9 mouse cellular contexts compared by ENCODE assay signal in the genomic region with DNA sequence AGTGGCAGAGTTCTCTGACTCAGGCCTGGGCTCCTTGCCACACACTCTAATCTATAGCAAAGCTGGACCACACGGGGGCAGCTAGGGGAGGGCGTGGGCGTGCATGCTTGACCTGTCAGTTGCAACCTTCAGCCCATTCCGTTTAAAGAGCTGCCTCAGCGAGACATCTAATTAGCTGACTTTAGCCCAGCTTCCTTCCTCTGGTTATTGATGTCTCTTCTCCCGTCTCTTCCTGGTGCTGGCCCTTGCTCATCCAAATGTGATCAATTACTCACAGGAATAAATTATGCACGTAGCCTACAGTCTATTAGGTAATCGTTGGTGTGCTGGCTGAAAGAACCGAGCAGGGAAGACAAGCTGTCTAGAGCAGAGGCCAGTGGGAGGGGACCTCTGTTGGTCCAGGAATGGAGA.
DNase-seq lines count a peak whose midpoint lies in the region; ATAC-seq and TF ChIP-seq lines count a peak whose summit lies in the region.
"Had no signal": no experiment of that assay in that cellular context is flagged by ENCODE, and none has a peak within 500 bp of the region (broad histone marks: within the 10 kb centered on the region; RNA-seq: fewer than 3 reads in every experiment).

No protein-coding gene starts in this region.

- H3K4me1 ChIP-seq in brown adipose tissue, adult 24 weeks (ENCODE audit: control insufficient read depth, insufficient read depth, insufficient read length, low read length): no peaks in the 10 kb centered on the region
- H3K4me1 ChIP-seq in forebrain, embryonic 10.5 days: peaks cover 31% of the 10 kb centered on the region

- 14% methylated on average over 9 of the region's 9 CpGs for WGBS in forebrain, embryonic 10.5 days

- ATAC-seq in Patski: peak; percentile 59
- ATAC-seq in megakaryocyte progenitor cell, adult 5-6 weeks (replicated peaks; ENCODE audit: poor library complexity): peak; percentile 23; the same call in 1 of the 2 replicates

- TF ChIP-seq CTCF in Patski (IDR thresholded peaks at IDR 0.05): peak; percentile 67

- peak; percentile 45 for DNase-seq in left cerebral cortex, postnatal 4 days
- DNase-seq in left cerebral cortex, adult 11 months (ENCODE audit: low spot score): no peak
- DNase-seq in Patski (ENCODE audit: low read depth, low spot score): peak; percentile 62
- DNase-seq in forebrain, embryonic 10.5 days (ENCODE audit: extremely low spot score, low spot score): no peak
- no peak for DNase-seq in left cerebral cortex, adult 18-20 months (ENCODE audit: low spot score in 2 of 2)
- DNase-seq in thymus, postnatal 4 days: no peak

- H3K9me3 ChIP-seq in forebrain, embryonic 10.5 days: no peaks in the 10 kb centered on the region
- H3K9me3 ChIP-seq: limb, embryonic 12.5 days had no signal

- CTCF ChIA-PET in Patski (lab: Charles Lee): interaction anchor here (1.0 to 1.6 kb wide), 4 partner anchors 14 to 291 kb away, joined by 3 to 6 read pairs (median 4); no protein-coding TSS in a partner anchor

- intact Hi-C loops in left cerebral cortex, postnatal 4 days (cut with DNase I): loop anchor here (5.0 kb wide), 1 partner anchor 323 kb away; the partner anchor contains the start of gene Tle3

- peak overlapping the region; percentile 43; the same call in 1 of the 2 replicates for H3K27ac ChIP-seq in brown adipose tissue, adult 24 weeks (replicated peaks; ENCODE audit: low read depth, low read length)
- no peak overlapping the region for H3K27ac ChIP-seq in forebrain, embryonic 10.5 days
- H3K27ac ChIP-seq: limb, embryonic 12.5 days had no signal

- no peaks in the 10 kb centered on the region for H3K27me3 ChIP-seq in Patski
- peaks cover 77% of the 10 kb centered on the region for H3K27me3 ChIP-seq in forebrain, embryonic 10.5 days (ENCODE audit: poor library complexity, severe bottlenecking)

- H3K4me3 ChIP-seq in brown adipose tissue, adult 24 weeks (ENCODE audit: insufficient read depth, low read depth, low read length): no peak overlapping the region
- H3K4me3 ChIP-seq in forebrain, embryonic 10.5 days: no peak overlapping the region
- H3K4me3 ChIP-seq: limb, embryonic 12.5 days had no signal

- in situ Hi-C loops in Patski (cut with MboI; ENCODE audit: low pct_unique_long_range_greater_than_20kb): loop anchor here (5.0 to 10.0 kb wide), 4 partner anchors 283 to 801 kb away; partner anchors contain the start of gene Tle3

- POLR2A ChIA-PET in Patski (lab: Charles Lee): interaction anchor here (0.5 to 0.7 kb wide), 3 partner anchors 220 to 325 kb away, joined by 3 to 10 read pairs (median 6); no protein-coding TSS in a partner anchor

- H3K36me3 ChIP-seq in forebrain, embryonic 10.5 days (replicated peaks): no peaks in the 10 kb centered on the region
- H3K36me3 ChIP-seq: limb, embryonic 12.5 days had no signal

Comparison
In these comparisons a context has a peak if more than half of its experiments do, and no peak if none do; other contexts are left out.
1. DNase-seq: peak in left cerebral cortex, postnatal 4 days (single experiment) and Patski (single experiment); none in left cerebral cortex, adult 11 months (single experiment), forebrain, embryonic 10.5 days (single experiment), left cerebral cortex, adult 18-20 months (0 of 2) and thymus, postnatal 4 days (single experiment).